Mouse (Mus musculus) left cerebral cortex, adult 18-20 months (tissue): ENCODE data around the gene Ipo8. TPM values are rescaled to one million over a fixed set of nuclear protein-coding genes. Genes with fewer than 3 reads are reported as not detected.

Source experiments
- DNase-seq, 2 experiments: peaks; one replicate each; pipeline ENCODE4 v3.0.0; 2021 to 2022; ENCODE audit warnings: low spot score in 2 of 2, mixed read lengths in 1 of 2
- total RNA-seq, 2 experiments: library from RNA; stranded (reverse); gene quantifications; 2 replicates each; pipeline ENCODE4 v1.2.3; 2021

Ipo8 gene
- total RNA-seq, 2 experiments from 2014 or later, result 49.1 to 52.0 TPM

- DNase-seq, result no peak
These were observed 69.1 kb downstream of the Ipo8 start for GRCm38 (mm10) chr6:148761967-148762712.

- DNase-seq, result no peak
These were observed 69.8 kb downstream of the Ipo8 start for GRCm38 (mm10) chr6:148761475-148761874.

- DNase-seq, result no peak
These were observed 74.7 kb downstream of the Ipo8 start for GRCm38 (mm10) chr6:148756535-148756934.

GRCm38 (mm10) chr6:148751400-148751799 lies 79.9 kb downstream of the Ipo8 start:
- peak in 1 of 2 experiments; percentile 23 for DNase-seq

GRCm38 (mm10) chr6:148750183-148750582 lies 81.1 kb downstream of the Ipo8 start:
- DNase-seq, result no peak

GRCm38 (mm10) chr6:148740521-148741226 lies 90.6 kb downstream of the Ipo8 start:
- no peak for DNase-seq

GRCm38 (mm10) chr6:148736390-148736789 lies 94.9 kb downstream of the Ipo8 start:
- no peak for DNase-seq

- no peak for DNase-seq
These were observed 97.3 kb downstream of the Ipo8 start for GRCm38 (mm10) chr6:148734012-148734411.

- DNase-seq, result no peak
These were observed 98.3 kb downstream of the Ipo8 start for GRCm38 (mm10) chr6:148732920-148733319.

GRCm38 (mm10) chr6:148728571-148728970 lies 102.7 kb downstream of the Ipo8 start:
- peak in 1 of 2 experiments; percentile 3 for DNase-seq

GRCm38 (mm10) chr6:148727871-148728524 lies 103.3 kb downstream of the Ipo8 start:
- no peak for DNase-seq

GRCm38 (mm10) chr6:148724453-148724852 lies 106.8 kb downstream of the Ipo8 start:
- no peak for DNase-seq

Other genes starting within 250 kb of the Ipo8 start
- gene Caprin2, start 64.8 kb upstream of the Ipo8 start, total RNA-seq, result 1 to 10 TPM; 7.1 to 9.0 TPM
- 1 to 10 TPM; 1.9 to 2.1 TPM for gene Sinhcaf, start 115.0 kb upstream of the Ipo8 start, total RNA-seq